Mouse (Mus musculus) layer of hippocampus, postnatal 10 days (tissue): Measurements from ENCODE around the gene Zfp821. TPM values are rescaled to one million over a fixed set of nuclear protein-coding genes. Genes with fewer than 3 reads are reported as not detected.
A peak's percentile ranks its signal among the peaks of the same experiment; 100 is the strongest.
"Not testable (repeated sequence)": the region's sequence is repeated elsewhere in the genome, so short reads cannot be mapped to it uniquely, and the experiment has no call there.

Experiments used
- DNase-seq, 2 experiments: peaks; one replicate each; pipeline ENCODE4 v3.0.0; 2021; ENCODE audit warnings: low spot score in 2 of 2
- total RNA-seq, 2 experiments: library from RNA; stranded (reverse); gene quantifications; 2 replicates each; pipeline ENCODE4 v1.2.3; 2021

Zfp821 gene
- total RNA-seq, 2 experiments from 2014 or later: 63.7 to 65.0 TPM

GRCm38 (mm10) chr8:109707921-109708320 is 2.6 kb downstream of the Zfp821 start:
- no peak for DNase-seq

DNA sequence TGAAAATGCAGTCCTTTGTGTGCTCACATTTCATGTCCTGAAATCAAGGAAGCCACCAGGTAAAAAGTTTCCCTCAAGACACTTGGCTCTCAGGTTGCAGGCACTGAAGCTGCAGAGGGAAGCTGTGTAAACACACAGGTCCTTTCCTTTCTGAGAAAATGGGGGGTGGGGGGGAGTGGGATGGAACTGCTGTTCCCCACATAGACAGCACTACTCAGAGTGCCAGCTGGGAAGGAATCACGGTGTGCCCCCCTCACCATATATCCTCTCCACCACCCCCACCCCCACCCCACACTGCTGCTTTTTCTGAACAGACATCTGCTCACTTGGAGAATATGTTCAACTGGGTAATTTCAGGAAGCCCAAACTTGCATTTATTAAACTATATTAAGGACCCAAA is 7.2 kb downstream of the Zfp821 start:
- no peak for DNase-seq

GRCm38 (mm10) chr8:109714961-109715360 is 9.6 kb downstream of the Zfp821 start:
- no peak for DNase-seq

DNA sequence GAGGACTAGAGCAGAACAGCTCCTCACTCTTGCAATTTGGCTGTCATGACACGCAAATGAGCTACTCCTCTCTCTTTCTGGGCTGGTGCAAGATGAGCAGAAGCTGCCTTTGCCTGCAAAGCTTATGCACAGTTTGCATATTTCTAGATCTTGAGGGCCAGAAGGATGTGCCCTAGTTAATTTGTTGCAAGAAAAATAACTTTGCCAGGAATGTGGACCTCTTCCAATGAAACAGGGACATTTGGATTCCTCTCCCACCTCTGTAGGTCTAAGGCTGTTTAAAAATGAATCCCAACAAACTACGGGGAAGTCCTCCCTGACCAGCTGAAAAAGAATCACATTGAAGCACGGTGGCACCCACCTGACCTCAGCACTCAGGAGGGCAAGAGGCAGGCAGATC is 19.8 kb downstream of the Zfp821 start:
- DNase-seq: no peak

- no peak for DNase-seq
Observed at GRCm38 (mm10) chr8:109731012-109731411, 25.7 kb downstream of the Zfp821 start.

- no peak for DNase-seq
Observed at GRCm38 (mm10) chr8:109734018-109734417, 28.7 kb downstream of the Zfp821 start.

GRCm38 (mm10) chr8:109736819-109737218 is 31.5 kb downstream of the Zfp821 start:
- no peak for DNase-seq

GRCm38 (mm10) chr8:109737237-109738048 is 32.1 kb downstream of the Zfp821 start, which contains the start of gene Atxn1l:
Gene Atxn1l, minus strand, starts transcription at chr8:109737739.
- DNase-seq: peak; percentile 92 to 94

- no peak for DNase-seq
Observed at GRCm38 (mm10) chr8:109738049-109738380, 32.7 kb downstream of the Zfp821 start.

- no peak for DNase-seq
Observed at GRCm38 (mm10) chr8:109747468-109748199, 42.3 kb downstream of the Zfp821 start.

- no peak for DNase-seq
Observed at GRCm38 (mm10) chr8:109750274-109750673, 44.9 kb downstream of the Zfp821 start.

DNA sequence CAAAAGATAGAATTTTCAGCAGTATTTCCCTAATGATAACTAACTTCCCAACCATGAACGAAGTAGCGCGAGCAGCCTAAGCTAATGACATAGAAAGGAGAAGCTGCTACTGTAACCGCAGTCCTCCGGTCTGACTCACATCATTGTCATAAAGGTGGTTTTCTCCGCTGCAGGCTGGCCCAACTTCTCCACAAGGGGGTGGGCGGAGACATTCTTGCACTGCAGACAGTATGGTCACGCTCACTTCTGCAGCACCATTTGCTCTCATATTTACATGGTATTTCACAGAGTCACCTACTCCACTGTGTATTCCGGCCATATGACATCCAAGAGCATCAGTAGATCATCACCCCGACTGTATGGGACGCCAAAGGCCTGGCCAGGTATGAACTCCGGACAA is 45.4 kb downstream of the Zfp821 start:
- no peak for DNase-seq

- no peak for DNase-seq
Observed at GRCm38 (mm10) chr8:109751731-109752485, 46.6 kb downstream of the Zfp821 start.

- DNase-seq: no peak
Observed at GRCm38 (mm10) chr8:109754696-109755095, 49.4 kb downstream of the Zfp821 start.

GRCm38 (mm10) chr8:109755554-109755953 is 50.2 kb downstream of the Zfp821 start:
- DNase-seq: not testable (repeated sequence)

DNA sequence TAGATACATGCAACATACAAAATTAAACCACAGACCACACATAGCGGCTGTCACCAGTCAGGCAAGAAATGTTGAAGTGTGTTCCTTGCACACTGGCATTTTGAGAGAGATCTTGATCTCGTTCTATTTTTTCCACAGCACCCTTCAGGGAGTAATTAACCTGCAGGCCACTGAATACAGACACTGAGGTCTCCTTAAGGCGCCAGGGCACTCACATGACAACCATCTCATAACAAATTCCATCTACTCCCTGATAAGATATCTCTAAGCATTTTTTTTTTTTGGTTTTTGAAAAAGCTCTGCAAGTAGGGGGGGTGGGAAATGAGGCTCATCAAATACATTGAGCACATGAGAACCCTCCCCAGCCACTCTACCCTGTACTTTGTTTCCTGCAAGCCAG is 51.5 kb downstream of the Zfp821 start:
- no peak for DNase-seq

DNA sequence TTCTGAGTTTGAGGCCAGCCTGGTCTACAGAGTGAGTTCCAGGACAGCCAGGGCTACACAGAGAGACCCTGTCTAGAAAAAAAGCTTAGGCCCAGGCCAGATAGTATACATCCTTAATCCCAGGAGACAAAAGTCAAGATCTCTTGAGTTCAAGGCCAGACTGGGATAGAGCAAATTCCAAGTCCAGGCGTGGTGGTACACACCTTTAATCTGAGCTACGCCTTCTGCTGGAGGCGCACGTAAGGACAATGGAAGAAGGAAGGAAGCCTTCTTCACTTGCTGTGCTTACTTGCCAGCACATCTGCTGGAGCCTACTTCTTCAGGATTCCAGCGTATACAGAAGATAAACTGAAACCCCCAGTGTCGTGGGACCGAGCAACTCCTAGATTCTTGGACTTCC is 54.1 kb downstream of the Zfp821 start:
- no peak for DNase-seq

GRCm38 (mm10) chr8:109760221-109760620 is 54.9 kb downstream of the Zfp821 start:
- DNase-seq: no peak

- no peak for DNase-seq
Observed at GRCm38 (mm10) chr8:109764031-109764430, 58.7 kb downstream of the Zfp821 start.

- no peak for DNase-seq
Observed at GRCm38 (mm10) chr8:109766081-109766480, 60.7 kb downstream of the Zfp821 start.

DNA sequence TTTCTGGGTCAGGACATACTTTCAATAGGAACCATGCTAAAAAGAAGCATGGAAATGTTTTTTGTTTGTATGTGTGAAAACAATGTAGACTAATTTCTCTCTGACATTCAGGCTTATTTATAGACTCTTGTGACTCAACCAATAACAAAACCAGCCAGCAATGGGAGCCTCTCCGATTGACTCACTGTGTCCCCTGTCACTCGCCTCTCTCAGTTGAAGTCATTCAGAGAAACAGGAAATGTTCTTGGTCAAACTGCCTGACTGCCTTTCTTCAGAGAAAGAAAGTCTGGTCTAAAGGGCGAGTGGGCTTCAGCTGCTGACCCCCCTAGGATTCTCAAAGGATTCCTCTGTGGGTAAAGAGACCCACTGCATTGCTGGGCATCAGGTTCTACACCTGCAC is 67.8 kb downstream of the Zfp821 start:
- no peak for DNase-seq
